Comparison of ENCODE assay signal across 20 mouse cellular contexts in genomic region chr12:5005338-5005737, GRCm38 (mm10).
"Had no signal": no experiment of that assay in that cellular context is flagged by ENCODE, and none has a peak within 500 bp of the region (broad histone marks: within the 10 kb centered on the region; RNA-seq: fewer than 3 reads in every experiment).

No protein-coding gene starts in this region.

- DNase-seq: kidney, adult 18-20 months; kidney, adult 9 months; kidney, postnatal 14 days; kidney, postnatal 4 days; left cerebral cortex, postnatal 4 days; liver, postnatal 0 days; lung, embryonic 14.5 days; midbrain, embryonic 14.5 days; right cerebral cortex, postnatal 14 days; spleen, adult 18-20 months; thymus, adult 18-20 months; thymus, postnatal 4 days had no signal

- H3K4me1 ChIP-seq: limb, embryonic 12.5 days; limb, embryonic 15.5 days; megakaryocyte, embryonic 14.5 days; stomach, embryonic 15.5 days had no signal

- H3K4me2 ChIP-seq: limb, embryonic 12.5 days; limb, embryonic 15.5 days; liver, embryonic 11.5 days; lung, embryonic 14.5 days; midbrain, embryonic 11.5 days; stomach, embryonic 15.5 days had no signal

- H3K4me3 ChIP-seq: limb, embryonic 12.5 days; limb, embryonic 15.5 days; megakaryocyte, embryonic 14.5 days; stomach, embryonic 15.5 days had no signal

- H3K9ac ChIP-seq: limb, embryonic 12.5 days; limb, embryonic 15.5 days; liver, embryonic 14.5 days; liver, postnatal 0 days; lung, embryonic 14.5 days; stomach, embryonic 15.5 days had no signal

- H3K27ac ChIP-seq: limb, embryonic 12.5 days; limb, embryonic 15.5 days; liver, embryonic 14.5 days; stomach, embryonic 15.5 days had no signal

- H3K9me3 ChIP-seq: limb, embryonic 12.5 days; limb, embryonic 15.5 days; megakaryocyte, embryonic 14.5 days; stomach, embryonic 15.5 days had no signal

- H3K27me3 ChIP-seq: limb, embryonic 12.5 days; limb, embryonic 15.5 days; megakaryocyte, embryonic 14.5 days; stomach, embryonic 15.5 days had no signal

- ATAC-seq: liver, postnatal 0 days; lung, postnatal 0 days had no signal
